Mouse (Mus musculus): ENCODE results near the gene Nek8. TPM values are rescaled to one million over a fixed set of nuclear protein-coding genes. Genes with fewer than 3 reads are reported as not detected.

Gene Nek8
- total and polyA plus RNA-seq, 2 experiments from 2014 or later = 4.5 to 7.1 TPM

- no peaks in the 10 kb centered on the region for H3K36me3 ChIP-seq (ENCODE audit: insufficient read depth, low read length)
- no peak for DNase-seq (ENCODE audit: low spot score)
- H3K4me1 ChIP-seq (ENCODE audit: insufficient read depth, low read length) = no peaks in the 10 kb centered on the region
- ATAC-seq (ENCODE audit: low FRiP score) = no peak
- no peaks in the 10 kb centered on the region for H3K27me3 ChIP-seq (ENCODE audit: insufficient read depth, low read length)
- H3K4me3 ChIP-seq (ENCODE audit: low read depth, low read length) = no peak overlapping the region
- H3K4me2 ChIP-seq (ENCODE audit: low read depth, low read length, poor library complexity, severe bottlenecking) = no peak overlapping the region
- no peak overlapping the region for H3K27ac ChIP-seq (ENCODE audit: low read depth, low read length)
- no peak overlapping the region for H3K9ac ChIP-seq (replicated peaks; ENCODE audit: low read length, poor library complexity, severe bottlenecking)
- 78% methylated on average over 6 of the region's 6 CpGs for WGBS
- no peak for TF ChIP-seq CTCF (IDR thresholded peaks at IDR 0.05)
- H3K9me3 ChIP-seq (ENCODE audit: low read length) = no peaks in the 10 kb centered on the region
Observed at GRCm38 (mm10) chr11:78125691-78126090, 50.8 kb downstream of the Nek8 start.

- no peak for TF ChIP-seq CTCF (IDR thresholded peaks at IDR 0.05)
- H3K4me1 ChIP-seq (ENCODE audit: insufficient read depth, low read length) = no peaks in the 10 kb centered on the region
- no peaks in the 10 kb centered on the region for H3K36me3 ChIP-seq (ENCODE audit: insufficient read depth, low read length)
- no peak overlapping the region for H3K9ac ChIP-seq (replicated peaks; ENCODE audit: low read length, poor library complexity, severe bottlenecking)
- ATAC-seq (ENCODE audit: low FRiP score) (no peak), DNase-seq (ENCODE audit: low spot score) (no peak)
- H3K27me3 ChIP-seq (ENCODE audit: insufficient read depth, low read length) = no peaks in the 10 kb centered on the region
- no peak overlapping the region for H3K4me3 ChIP-seq (ENCODE audit: low read depth, low read length)
- H3K27ac ChIP-seq (ENCODE audit: low read depth, low read length) = no peak overlapping the region
- no peak overlapping the region for H3K4me2 ChIP-seq (ENCODE audit: low read depth, low read length, poor library complexity, severe bottlenecking)
- H3K9me3 ChIP-seq (ENCODE audit: low read length) = no peaks in the 10 kb centered on the region
Observed at GRCm38 (mm10) chr11:78123782-78124181, 52.7 kb downstream of the Nek8 start.

GRCm38 (mm10) chr11:78122815-78123214 lies 53.7 kb downstream of the Nek8 start:
- WGBS = 87% methylated on average over 4 of the region's 4 CpGs
- no peak overlapping the region for H3K27ac ChIP-seq (ENCODE audit: low read depth, low read length)
- no peak for TF ChIP-seq CTCF (IDR thresholded peaks at IDR 0.05)
- no peak for DNase-seq (ENCODE audit: low spot score)
- H3K27me3 ChIP-seq (ENCODE audit: insufficient read depth, low read length) = no peaks in the 10 kb centered on the region
- H3K4me3 ChIP-seq (ENCODE audit: low read depth, low read length) = no peak overlapping the region
- H3K4me1 ChIP-seq (ENCODE audit: insufficient read depth, low read length) = 0 out of 2 replicates have a peak, but pooled peaks cover 2% of the 10 kb centered on the region
- no peak overlapping the region for H3K9ac ChIP-seq (replicated peaks; ENCODE audit: low read length, poor library complexity, severe bottlenecking)
- ATAC-seq (ENCODE audit: low FRiP score) = no peak
- no peak overlapping the region for H3K4me2 ChIP-seq (ENCODE audit: low read depth, low read length, poor library complexity, severe bottlenecking)
- no peaks in the 10 kb centered on the region for H3K36me3 ChIP-seq (ENCODE audit: insufficient read depth, low read length)
- no peaks in the 10 kb centered on the region for H3K9me3 ChIP-seq (ENCODE audit: low read length)

GRCm38 (mm10) chr11:78121176-78121575 lies 55.3 kb downstream of the Nek8 start:
- Histone ChIP-seq H3K4me3 (ENCODE audit: low read depth, low read length) (no peak overlapping the region), H3K27me3 (ENCODE audit: insufficient read depth, low read length) (no peaks in the 10 kb centered on the region), H3K9ac (replicated peaks; ENCODE audit: low read length, poor library complexity, severe bottlenecking) (no peak overlapping the region), H3K36me3 (ENCODE audit: insufficient read depth, low read length) (no peaks in the 10 kb centered on the region), H3K9me3 (ENCODE audit: low read length) (no peaks in the 10 kb centered on the region), H3K4me2 (ENCODE audit: low read depth, low read length, poor library complexity, severe bottlenecking) (no peak overlapping the region), H3K27ac (ENCODE audit: low read depth, low read length) (no peak overlapping the region), H3K4me1 (ENCODE audit: insufficient read depth, low read length) (peaks cover 7% of the 10 kb centered on the region)
- ATAC-seq (ENCODE audit: low FRiP score) (no peak), DNase-seq (ENCODE audit: low spot score) (peak; percentile 27)
- WGBS = 20% methylated on average over 5 of the region's 5 CpGs
- TF ChIP-seq CTCF (IDR thresholded peaks at IDR 0.05) = no peak

- H3K9me3 ChIP-seq (ENCODE audit: low read length) = no peaks in the 10 kb centered on the region
- no peak overlapping the region for H3K4me3 ChIP-seq (ENCODE audit: low read depth, low read length)
- WGBS = 82% methylated on average over 8 of the region's 8 CpGs
- H3K4me2 ChIP-seq (ENCODE audit: low read depth, low read length, poor library complexity, severe bottlenecking) = no peak overlapping the region
- H3K36me3 ChIP-seq (ENCODE audit: insufficient read depth, low read length) = no peaks in the 10 kb centered on the region
- H3K9ac ChIP-seq (replicated peaks; ENCODE audit: low read length, poor library complexity, severe bottlenecking) = no peak overlapping the region
- H3K4me1 ChIP-seq (ENCODE audit: insufficient read depth, low read length) = peaks cover 7% of the 10 kb centered on the region
- DNase-seq (ENCODE audit: low spot score) (no peak), ATAC-seq (ENCODE audit: low FRiP score) (no peak)
- no peaks in the 10 kb centered on the region for H3K27me3 ChIP-seq (ENCODE audit: insufficient read depth, low read length)
- no peak overlapping the region for H3K27ac ChIP-seq (ENCODE audit: low read depth, low read length)
- TF ChIP-seq CTCF (IDR thresholded peaks at IDR 0.05) = no peak
Observed at GRCm38 (mm10) chr11:78119898-78120297, 56.6 kb downstream of the Nek8 start.

- Histone ChIP-seq H3K4me1 (ENCODE audit: insufficient read depth, low read length) (peaks cover 12% of the 10 kb centered on the region), H3K4me3 (ENCODE audit: low read depth, low read length) (no peak overlapping the region), H3K4me2 (ENCODE audit: low read depth, low read length, poor library complexity, severe bottlenecking) (no peak overlapping the region), H3K9ac (replicated peaks; ENCODE audit: low read length, poor library complexity, severe bottlenecking) (no peak overlapping the region), H3K36me3 (ENCODE audit: insufficient read depth, low read length) (no peaks in the 10 kb centered on the region), H3K27me3 (ENCODE audit: insufficient read depth, low read length) (no peaks in the 10 kb centered on the region), H3K9me3 (ENCODE audit: low read length) (no peaks in the 10 kb centered on the region), H3K27ac (ENCODE audit: low read depth, low read length) (no peak overlapping the region)
- ATAC-seq (ENCODE audit: low FRiP score) (no peak), DNase-seq (ENCODE audit: low spot score) (no peak)
- TF ChIP-seq CTCF (IDR thresholded peaks at IDR 0.05) = no peak
Observed at GRCm38 (mm10) chr11:78118467-78118866, 58.0 kb downstream of the Nek8 start.

- ATAC-seq (ENCODE audit: low FRiP score) (no peak), DNase-seq (ENCODE audit: low spot score) (no peak)
- peak overlapping the region; percentile 87 for H3K27ac ChIP-seq (ENCODE audit: low read depth, low read length)
- 4% methylated on average over 5 of the region's 5 CpGs for WGBS
- peak overlapping the region; percentile 68 for H3K4me2 ChIP-seq (ENCODE audit: low read depth, low read length, poor library complexity, severe bottlenecking)
- H3K9me3 ChIP-seq (ENCODE audit: low read length) = no peaks in the 10 kb centered on the region
- peaks cover 12% of the 10 kb centered on the region for H3K4me1 ChIP-seq (ENCODE audit: insufficient read depth, low read length)
- peak overlapping the region; percentile 81 for H3K4me3 ChIP-seq (ENCODE audit: low read depth, low read length)
- no peaks in the 10 kb centered on the region for H3K27me3 ChIP-seq (ENCODE audit: insufficient read depth, low read length)
- no peak for TF ChIP-seq CTCF (IDR thresholded peaks at IDR 0.05)
- peak overlapping the region; percentile 79 for H3K9ac ChIP-seq (replicated peaks; ENCODE audit: low read length, poor library complexity, severe bottlenecking)
- H3K36me3 ChIP-seq (ENCODE audit: insufficient read depth, low read length) = no peaks in the 10 kb centered on the region
Observed at GRCm38 (mm10) chr11:78116146-78116410, 60.4 kb downstream of the Nek8 start.

Small RNA genes lying within 50 kb of the gene (microRNA-seq; reads per million reads assigned to microRNA genes)
- not detected for gene Mir7653 (ENCODE audit: borderline number of aligned reads)

Other genes starting within 250 kb of the Nek8 start
- 160 and 173 TPM in 2 replicates for gene Sez6, start 245.9 kb downstream of the Nek8 start, total RNA-seq (2014; rRNA removed)
- gene Sez6, start 245.9 kb downstream of the Nek8 start, polyA plus RNA-seq (2015; fragmentation: Nextera tagmentation; extraction: Ambion mirVana) = 121 and 125 TPM in 2 replicates
- 31.6 and 53.9 TPM in 2 replicates for gene Phf12, start 193.9 kb downstream of the Nek8 start, total RNA-seq (2014; rRNA removed)
- 9.3 and 9.9 TPM in 2 replicates for gene Phf12, start 193.9 kb downstream of the Nek8 start, polyA plus RNA-seq (2015; fragmentation: Nextera tagmentation; extraction: Ambion mirVana)
- gene Dhrs13, start 144.4 kb downstream of the Nek8 start, total RNA-seq (2014; rRNA removed) = 69.3 and 77.7 TPM in 2 replicates
- gene Dhrs13, start 144.4 kb downstream of the Nek8 start, polyA plus RNA-seq (2015; fragmentation: Nextera tagmentation; extraction: Ambion mirVana) = 61.9 and 62.1 TPM in 2 replicates
- 67.3 and 87.1 TPM in 2 replicates for gene Flot2, start 138.7 kb downstream of the Nek8 start, total RNA-seq (2014; rRNA removed)
- gene Flot2, start 138.7 kb downstream of the Nek8 start, polyA plus RNA-seq (2015; fragmentation: Nextera tagmentation; extraction: Ambion mirVana) = 92.7 and 97.9 TPM in 2 replicates
- gene Eral1, start 96.3 kb downstream of the Nek8 start, total RNA-seq (2014; rRNA removed) = 30.7 and 39.2 TPM in 2 replicates
- gene Eral1, start 96.3 kb downstream of the Nek8 start, polyA plus RNA-seq (2015; fragmentation: Nextera tagmentation; extraction: Ambion mirVana) = 26.1 and 27.4 TPM in 2 replicates
- gene Fam222b, start 82.0 kb downstream of the Nek8 start, total RNA-seq (2014; rRNA removed) = 27.2 and 34.5 TPM in 2 replicates
- gene Fam222b, start 82.0 kb downstream of the Nek8 start, polyA plus RNA-seq (2015; fragmentation: Nextera tagmentation; extraction: Ambion mirVana) = 28.2 and 29.1 TPM in 2 replicates
- gene Traf4, start 11.1 kb downstream of the Nek8 start, total RNA-seq (2014; rRNA removed) = 80.5 and 89.5 TPM in 2 replicates
- gene Traf4, start 11.1 kb downstream of the Nek8 start, polyA plus RNA-seq (2015; fragmentation: Nextera tagmentation; extraction: Ambion mirVana) = 68.4 and 71.1 TPM in 2 replicates
- gene Tlcd1, start within 50 bp of the Nek8 start, total RNA-seq (2014; rRNA removed) = 12.6 and 24.0 TPM in 2 replicates
- 18.1 and 25.4 TPM in 2 replicates for gene Tlcd1, start within 50 bp of the Nek8 start, polyA plus RNA-seq (2015; fragmentation: Nextera tagmentation; extraction: Ambion mirVana)
- gene Rpl23a, start 6.9 kb upstream of the Nek8 start, total RNA-seq (2014; rRNA removed) = 753 and 863 TPM in 2 replicates
- 853 and 860 TPM in 2 replicates for gene Rpl23a, start 6.9 kb upstream of the Nek8 start, polyA plus RNA-seq (2015; fragmentation: Nextera tagmentation; extraction: Ambion mirVana)
- 71.3 and 78.4 TPM in 2 replicates for gene Rab34, start 11.8 kb upstream of the Nek8 start, total RNA-seq (2014; rRNA removed)
- gene Rab34, start 11.8 kb upstream of the Nek8 start, polyA plus RNA-seq (2015; fragmentation: Nextera tagmentation; extraction: Ambion mirVana) = 65.0 and 65.5 TPM in 2 replicates
- gene Proca1, start 16.7 kb upstream of the Nek8 start, total RNA-seq (2014; rRNA removed) = 1.0 TPM in 2 replicates
- 3.3 and 4.8 TPM in 2 replicates for gene Proca1, start 16.7 kb upstream of the Nek8 start, polyA plus RNA-seq (2015; fragmentation: Nextera tagmentation; extraction: Ambion mirVana)
- gene Sdf2, start 69.1 kb upstream of the Nek8 start, total RNA-seq (2014; rRNA removed) = 76.3 and 106 TPM in 2 replicates
- 114 and 115 TPM in 2 replicates for gene Sdf2, start 69.1 kb upstream of the Nek8 start, polyA plus RNA-seq (2015; fragmentation: Nextera tagmentation; extraction: Ambion mirVana)
- gene Supt6, start 69.3 kb upstream of the Nek8 start, total RNA-seq (2014; rRNA removed) = 37.4 and 37.6 TPM in 2 replicates
- 19.0 and 19.4 TPM in 2 replicates for gene Supt6, start 69.3 kb upstream of the Nek8 start, polyA plus RNA-seq (2015; fragmentation: Nextera tagmentation; extraction: Ambion mirVana)
- gene 2610507B11Rik, start 85.1 kb upstream of the Nek8 start, total RNA-seq (2014; rRNA removed) = 71.1 and 71.4 TPM in 2 replicates
- gene 2610507B11Rik, start 85.1 kb upstream of the Nek8 start, polyA plus RNA-seq (2015; fragmentation: Nextera tagmentation; extraction: Ambion mirVana) = 40.8 and 49.2 TPM in 2 replicates
- 0.22 and 0.38 TPM in 2 replicates for gene BC030499, start 114.2 kb upstream of the Nek8 start, total RNA-seq (2014; rRNA removed)
- gene BC030499, start 114.2 kb upstream of the Nek8 start, polyA plus RNA-seq (2015; fragmentation: Nextera tagmentation; extraction: Ambion mirVana) = 0.12 TPM in 1 of 2 replicates, not detected in the other
- 3.1 and 3.6 TPM in 2 replicates for gene Spag5, start 124.9 kb upstream of the Nek8 start, total RNA-seq (2014; rRNA removed)
- gene Spag5, start 124.9 kb upstream of the Nek8 start, polyA plus RNA-seq (2015; fragmentation: Nextera tagmentation; extraction: Ambion mirVana) = 2.2 and 2.4 TPM in 2 replicates
- 265 and 359 TPM in 2 replicates for gene Aldoc, start 146.3 kb upstream of the Nek8 start, total RNA-seq (2014; rRNA removed)
- 224 and 305 TPM in 2 replicates for gene Aldoc, start 146.3 kb upstream of the Nek8 start, polyA plus RNA-seq (2015; fragmentation: Nextera tagmentation; extraction: Ambion mirVana)
- gene Pigs, start 151.7 kb upstream of the Nek8 start, total RNA-seq (2014; rRNA removed) = 62.4 and 67.2 TPM in 2 replicates
- 82.6 and 91.0 TPM in 2 replicates for gene Pigs, start 151.7 kb upstream of the Nek8 start, polyA plus RNA-seq (2015; fragmentation: Nextera tagmentation; extraction: Ambion mirVana)
- 93.5 and 141 TPM in 2 replicates for gene Unc119, start 166.8 kb upstream of the Nek8 start, total RNA-seq (2014; rRNA removed)
- 79.6 and 83.4 TPM in 2 replicates for gene Unc119, start 166.8 kb upstream of the Nek8 start, polyA plus RNA-seq (2015; fragmentation: Nextera tagmentation; extraction: Ambion mirVana)
- gene Foxn1, start 209.9 kb upstream of the Nek8 start, total RNA-seq (2014; rRNA removed) = not detected in 2 replicates
- not detected in 2 replicates for gene Foxn1, start 209.9 kb upstream of the Nek8 start, polyA plus RNA-seq (2015; fragmentation: Nextera tagmentation; extraction: Ambion mirVana)
- not detected in 2 replicates for gene Slc13a2, start 245.5 kb upstream of the Nek8 start, total RNA-seq (2014; rRNA removed)
- gene Slc13a2, start 245.5 kb upstream of the Nek8 start, polyA plus RNA-seq (2015; fragmentation: Nextera tagmentation; extraction: Ambion mirVana) = not detected in 2 replicates

Measured in midbrain, postnatal 0 days (tissue).